In genomic region chr1:23228478-23228877, GRCm38 (mm10) we compare ENCODE assay signal across 11 mouse cellular contexts.
DNase-seq lines count a peak whose midpoint lies in the region; ATAC-seq lines count a peak whose summit lies in the region.
"Had no signal": no experiment of that assay in that cellular context is flagged by ENCODE, and none has a peak within 500 bp of the region (broad histone marks: within the 10 kb centered on the region; RNA-seq: fewer than 3 reads in every experiment).

No protein-coding gene starts in this region.

- H3K27me3 ChIP-seq in hindbrain, embryonic 11.5 days (ENCODE audit: control insufficient read depth, insufficient read depth, low read length), result no peaks in the 10 kb centered on the region

- no peak overlapping the region for H3K9ac ChIP-seq in hindbrain, embryonic 11.5 days (ENCODE audit: low read depth, low read length)

- no peak overlapping the region for H3K27ac ChIP-seq in hindbrain, embryonic 11.5 days (ENCODE audit: low read depth, low read length)
- H3K27ac ChIP-seq: heart, adult 2 months had no signal

- H3K36me3 ChIP-seq in hindbrain, embryonic 11.5 days (ENCODE audit: control insufficient read depth, insufficient read depth, low read length), result no peaks in the 10 kb centered on the region

- no peak overlapping the region for H3K4me3 ChIP-seq in hindbrain, embryonic 11.5 days (ENCODE audit: low read depth, low read length)
- H3K4me3 ChIP-seq: heart, adult 2 months; myocyte had no signal

- DNase-seq in heart, postnatal 4 days, result peak; percentile 26
- no peak for DNase-seq in heart, adult 11 months
- DNase-seq in MN1 (ENCODE audit: low spot score), result peak; percentile 12
- DNase-seq in lung, postnatal 14 days, result peak; percentile 28
- DNase-seq in frontal cortex, adult 2 months (ENCODE audit: extremely low spot score in 1 of 2, low spot score in 1 of 2), result no peak
- no peak for DNase-seq in hindbrain, embryonic 11.5 days (ENCODE audit: low spot score)
- DNase-seq: heart, adult 2 months; kidney, adult 11 months had no signal

- no peak overlapping the region for H3K4me2 ChIP-seq in hindbrain, embryonic 11.5 days (replicated peaks; ENCODE audit: low read depth, low read length)

- ATAC-seq in erythroid progenitor cell, adult 5-6 weeks (replicated peaks; ENCODE audit: low FRiP score, poor library complexity, severe bottlenecking), result peak; percentile 70
- ATAC-seq in hindbrain, embryonic 11.5 days (ENCODE audit: low FRiP score), result no peak
- ATAC-seq: activated CD4-positive, CD25-positive, alpha-beta regulatory T cell, adult 4 months had no signal

- H3K4me1 ChIP-seq in hindbrain, embryonic 11.5 days (replicated peaks; ENCODE audit: control insufficient read depth, insufficient read depth, low read length), result no peaks in the 10 kb centered on the region

- no peaks in the 10 kb centered on the region for H3K9me3 ChIP-seq in hindbrain, embryonic 11.5 days (ENCODE audit: control insufficient read depth, low read length)

- WGBS in hindbrain, embryonic 11.5 days, result 78% methylated on average over 6 of the region's 6 CpGs

Comparison
In these comparisons a context has a peak if more than half of its experiments do, and no peak if none do; other contexts are left out.
1. DNase-seq: peak in heart, postnatal 4 days (single experiment), MN1 (single experiment) and lung, postnatal 14 days (single experiment); none in heart, adult 11 months (single experiment), frontal cortex, adult 2 months (0 of 2) and hindbrain, embryonic 11.5 days (single experiment).